Mouse (Mus musculus) adrenal gland (tissue): ENCODE measurements around the gene Degs2.

Experiments
- intact Hi-C: fragments of 180-260 bp; cut with DNase I; formaldehyde crosslinking; loops from one replicate; pipeline ENCODE4 v1.15.1; 2025

Degs2 gene

GRCm38 (mm10) chr12:108700037-108700436 is 2.1 kb downstream of the Degs2 start:
- intact Hi-C loops: no loop called here

GRCm38 (mm10) chr12:108699576-108699975 is 2.5 kb downstream of the Degs2 start:
- intact Hi-C loops: no loop called here

- intact Hi-C loops: no loop called here
Observed at GRCm38 (mm10) chr12:108698697-108699471, 3.2 kb downstream of the Degs2 start.

- intact Hi-C loops: no loop called here
Observed at GRCm38 (mm10) chr12:108694223-108694622, 7.9 kb downstream of the Degs2 start.

GRCm38 (mm10) chr12:108693592-108693991 is 8.5 kb downstream of the Degs2 start:
- intact Hi-C loops: no loop called here

- intact Hi-C loops: no loop called here
Observed at GRCm38 (mm10) chr12:108690529-108690928, 11.6 kb downstream of the Degs2 start.

GRCm38 (mm10) chr12:108689167-108689566 is 12.9 kb downstream of the Degs2 start:
- intact Hi-C loops: no loop called here

- intact Hi-C loops: no loop called here
Observed at GRCm38 (mm10) chr12:108686926-108687325, 15.2 kb downstream of the Degs2 start.

- intact Hi-C loops: no loop called here
Observed at GRCm38 (mm10) chr12:108686463-108686862, 15.7 kb downstream of the Degs2 start.

GRCm38 (mm10) chr12:108682240-108683023 is 19.7 kb downstream of the Degs2 start:
- intact Hi-C loops: no loop called here

GRCm38 (mm10) chr12:108680861-108681260 is 21.3 kb downstream of the Degs2 start:
- intact Hi-C loops: no loop called here

GRCm38 (mm10) chr12:108678366-108678765 is 23.7 kb downstream of the Degs2 start:
- intact Hi-C loops: no loop called here

GRCm38 (mm10) chr12:108677116-108677515 is 25.0 kb downstream of the Degs2 start:
- intact Hi-C loops: no loop called here

- intact Hi-C loops: no loop called here
Observed at GRCm38 (mm10) chr12:108675614-108676401, 26.3 kb downstream of the Degs2 start.

GRCm38 (mm10) chr12:108674916-108675315 is 27.2 kb downstream of the Degs2 start:
- intact Hi-C loops: no loop called here

- intact Hi-C loops: no loop called here
Observed at GRCm38 (mm10) chr12:108674502-108674901, 27.6 kb downstream of the Degs2 start.

- intact Hi-C loops: no loop called here
Observed at GRCm38 (mm10) chr12:108673546-108673945, 28.6 kb downstream of the Degs2 start.

GRCm38 (mm10) chr12:108672908-108673307 is 29.2 kb downstream of the Degs2 start:
- intact Hi-C loops: no loop called here

- intact Hi-C loops: no loop called here
Observed at GRCm38 (mm10) chr12:108671541-108671940, 30.6 kb downstream of the Degs2 start.

- intact Hi-C loops: no loop called here
Observed at GRCm38 (mm10) chr12:108668606-108669235, 33.4 kb downstream of the Degs2 start.

- intact Hi-C loops: no loop called here
Observed at GRCm38 (mm10) chr12:108657350-108657749, 44.8 kb downstream of the Degs2 start.
